Mouse (Mus musculus) liver, embryonic 11.5 days (tissue): Measurements from ENCODE around the gene Mrtfa. TPM values are rescaled to one million over a fixed set of nuclear protein-coding genes. Genes with fewer than 3 reads are reported as not detected.

Experiments used
- ATAC-seq: fragments of 200-750 bp; cut with Nextera tagmentation; replicated peaks from 2 replicates; pipeline ENCODE4 v1.8.0; 2017; ENCODE audit warnings: moderate number of reproducible peaks, mild to moderate bottlenecking, moderate TSS enrichment, moderate library complexity; ENCODE audit not compliant: low FRiP score
- DNase-seq: peaks from one replicate; pipeline ENCODE4 v3.0.0-alpha.2; 2017; ENCODE audit warnings: low spot score
- H3K27ac ChIP-seq: fragments of 300-500 bp; sonication (generic); 2 replicates; pipeline ENCODE4 v1.5.1; 2014; ENCODE audit warnings: mild to moderate bottlenecking, low read depth, low read length, control low read depth
- H3K27me3 ChIP-seq: fragments of 300-500 bp; sonication (generic); replicated peaks from 2 replicates; pipeline ENCODE4 v1.6.1; 2014; ENCODE audit warnings: low read length, mixed read lengths; ENCODE audit not compliant: control insufficient read depth, insufficient read depth
- H3K36me3 ChIP-seq: fragments of 300-500 bp; sonication (generic); 2 replicates; pipeline ENCODE4 v1.6.1; 2014; ENCODE audit warnings: mild to moderate bottlenecking, low read length, moderate library complexity, mixed read lengths; ENCODE audit not compliant: control insufficient read depth, insufficient read depth
- H3K4me1 ChIP-seq: fragments of 300-500 bp; sonication (generic); replicated peaks from 2 replicates; pipeline ENCODE4 v1.6.1; 2014; ENCODE audit warnings: low read length, mixed read lengths; ENCODE audit not compliant: control insufficient read depth, insufficient read depth
- H3K4me2 ChIP-seq: fragments of 300-500 bp; sonication (generic); 2 replicates; pipeline ENCODE4 v1.6.1; 2014; ENCODE audit warnings: mild to moderate bottlenecking, control low read depth, moderate library complexity
- H3K4me3 ChIP-seq: fragments of 300-500 bp; sonication (generic); 2 replicates; pipeline ENCODE4 v1.5.1; 2014; ENCODE audit warnings: low read depth, low read length, control low read depth
- H3K9ac ChIP-seq: fragments of 300-500 bp; sonication (generic); 2 replicates; pipeline ENCODE4 v1.6.1; 2014; ENCODE audit warnings: low read depth, low read length, control low read depth
- H3K9me3 ChIP-seq: fragments of 300-500 bp; sonication (generic); 2 replicates; pipeline ENCODE4 v1.6.1; 2016; ENCODE audit warnings: low read length, inconsistent platforms, mixed read lengths; ENCODE audit not compliant: control insufficient read depth
- WGBS: fragments of 180-500 bp; shearing (Covaris S2); extraction: QIAGEN DNeasy Blood & Tissue Kit; methylation state at CpG from one replicate; pipeline ENCODE4 v1.1.7; 2014; 5-methylcytosine and 5-hydroxymethylcytosine counted together
- polyA plus RNA-seq: library from polyadenylated mRNA; unstranded; fragments of >200 nt; fragmentation: Nextera tagmentation; extraction: Ambion mirVana; gene quantifications from 2 replicates; pipeline ENCODE4 v1.2.1, GENCODE M21; 2014

Gene Mrtfa
- polyA plus RNA-seq, 1 experiment from 2014 or later: 20.6 TPM

GRCm38 (mm10) chr15:81083281-81083680 is 107.3 kb downstream of the Mrtfa start:
- H3K27me3 ChIP-seq: no peaks in the 10 kb centered on the region
- H3K9me3 ChIP-seq: no peaks in the 10 kb centered on the region

GRCm38 (mm10) chr15:81081216-81081615 is 109.3 kb downstream of the Mrtfa start:
- no peak for ATAC-seq
- Histone ChIP-seq H3K4me2 (no peak overlapping the region), H3K27me3 (no peaks in the 10 kb centered on the region), H3K36me3 (no peaks in the 10 kb centered on the region), H3K9ac (no peak overlapping the region), H3K4me3 (no peak overlapping the region), H3K9me3 (no peaks in the 10 kb centered on the region), H3K4me1 (no peaks in the 10 kb centered on the region), H3K27ac (no peak overlapping the region)
- WGBS: 68% methylated on average over 4 of the region's 4 CpGs
- no peak for DNase-seq

More at GRCm38 (mm10) chr15:81083281-81083680, 107.3 kb downstream of the Mrtfa start:
- H3K9ac ChIP-seq: no peak overlapping the region
- H3K4me1 ChIP-seq: no peaks in the 10 kb centered on the region
- no peaks in the 10 kb centered on the region for H3K36me3 ChIP-seq
- ATAC-seq: no peak
- no peak overlapping the region for H3K27ac ChIP-seq
- WGBS: 78% methylated on average over 4 of the region's 4 CpGs
- DNase-seq: no peak
- H3K4me3 ChIP-seq: no peak overlapping the region
- H3K4me2 ChIP-seq: no peak overlapping the region

- H3K4me1 ChIP-seq: no peaks in the 10 kb centered on the region
- no peaks in the 10 kb centered on the region for H3K27me3 ChIP-seq
- no peak overlapping the region for H3K9ac ChIP-seq
- H3K27ac ChIP-seq: no peak overlapping the region
- ATAC-seq (no peak), DNase-seq (no peak)
- WGBS: 90% methylated on average over 9 of the region's 9 CpGs
- H3K4me3 ChIP-seq: no peak overlapping the region
- no peaks in the 10 kb centered on the region for H3K36me3 ChIP-seq
- no peaks in the 10 kb centered on the region for H3K9me3 ChIP-seq
- no peak overlapping the region for H3K4me2 ChIP-seq
These were observed 110.2 kb downstream of the Mrtfa start for GRCm38 (mm10) chr15:81080405-81080804.

- no peaks in the 10 kb centered on the region for H3K36me3 ChIP-seq
- H3K4me2 ChIP-seq: no peak overlapping the region
- H3K4me1 ChIP-seq: no peaks in the 10 kb centered on the region
- no peak overlapping the region for H3K4me3 ChIP-seq
- no peaks in the 10 kb centered on the region for H3K9me3 ChIP-seq
- no peaks in the 10 kb centered on the region for H3K27me3 ChIP-seq
- H3K9ac ChIP-seq: no peak overlapping the region
- H3K27ac ChIP-seq: no peak overlapping the region
- no peak for DNase-seq
- no peak for ATAC-seq
- WGBS: 89% methylated on average over 3 of the region's 3 CpGs
These were observed 111.3 kb downstream of the Mrtfa start for GRCm38 (mm10) chr15:81079255-81079654.

- Histone ChIP-seq H3K4me3 (no peak overlapping the region), H3K27me3 (no peaks in the 10 kb centered on the region), H3K4me1 (no peaks in the 10 kb centered on the region), H3K4me2 (no peak overlapping the region), H3K27ac (no peak overlapping the region), H3K9ac (no peak overlapping the region), H3K36me3 (no peaks in the 10 kb centered on the region), H3K9me3 (no peaks in the 10 kb centered on the region)
- ATAC-seq: no peak
- WGBS: 85% methylated on average over 4 of the region's 4 CpGs
- DNase-seq: no peak
These were observed 113.0 kb downstream of the Mrtfa start for GRCm38 (mm10) chr15:81077551-81077950.

GRCm38 (mm10) chr15:81074543-81074942 is 116.0 kb downstream of the Mrtfa start:
- no peaks in the 10 kb centered on the region for H3K4me1 ChIP-seq
- H3K36me3 ChIP-seq: no peaks in the 10 kb centered on the region
- ATAC-seq (no peak), DNase-seq (no peak)
- H3K9me3 ChIP-seq: no peaks in the 10 kb centered on the region
- no peaks in the 10 kb centered on the region for H3K27me3 ChIP-seq
- no peak overlapping the region for H3K4me2 ChIP-seq
- H3K27ac ChIP-seq: no peak overlapping the region
- no peak overlapping the region for H3K9ac ChIP-seq
- H3K4me3 ChIP-seq: no peak overlapping the region
- WGBS: 41% methylated on average over 1 of the region's 1 CpGs

GRCm38 (mm10) chr15:81073751-81074150 is 116.8 kb downstream of the Mrtfa start:
- no peaks in the 10 kb centered on the region for H3K9me3 ChIP-seq

GRCm38 (mm10) chr15:81072748-81073147 is 117.8 kb downstream of the Mrtfa start:
- no peak for DNase-seq
- 65% methylated on average over 2 of the region's 2 CpGs for whole genome bisulfite sequencing

More at GRCm38 (mm10) chr15:81073751-81074150, 116.8 kb downstream of the Mrtfa start:
- no peaks in the 10 kb centered on the region for H3K36me3 ChIP-seq
- no peaks in the 10 kb centered on the region for H3K4me1 ChIP-seq
- 64% methylated on average over 2 of the region's 2 CpGs for WGBS
- no peak overlapping the region for H3K4me2 ChIP-seq
- no peak overlapping the region for H3K27ac ChIP-seq
- H3K27me3 ChIP-seq: no peaks in the 10 kb centered on the region
- H3K4me3 ChIP-seq: no peak overlapping the region
- no peak overlapping the region for H3K9ac ChIP-seq
- DNase-seq: no peak
- ATAC-seq: no peak

GRCm38 (mm10) chr15:81070470-81070869 is 120.1 kb downstream of the Mrtfa start:
- no peaks in the 10 kb centered on the region for H3K27me3 ChIP-seq
- DNase-seq (no peak), ATAC-seq (no peak)
- no peak overlapping the region for H3K27ac ChIP-seq
- no peak overlapping the region for H3K4me3 ChIP-seq
- H3K9ac ChIP-seq: no peak overlapping the region
- WGBS: 69% methylated on average over 1 of the region's 1 CpGs
- H3K4me2 ChIP-seq: no peak overlapping the region
- no peaks in the 10 kb centered on the region for H3K36me3 ChIP-seq
- no peaks in the 10 kb centered on the region for H3K9me3 ChIP-seq
- H3K4me1 ChIP-seq: no peaks in the 10 kb centered on the region

More at GRCm38 (mm10) chr15:81072748-81073147, 117.8 kb downstream of the Mrtfa start:
- Histone ChIP-seq H3K9ac (no peak overlapping the region), H3K27me3 (no peaks in the 10 kb centered on the region), H3K4me3 (no peak overlapping the region), H3K27ac (no peak overlapping the region), H3K9me3 (no peaks in the 10 kb centered on the region), H3K36me3 (no peaks in the 10 kb centered on the region), H3K4me1 (no peaks in the 10 kb centered on the region), H3K4me2 (no peak overlapping the region)
- no peak for ATAC-seq
